Mouse (Mus musculus) midbrain, embryonic 14.5 days (tissue): Measurements from ENCODE around the gene Tm7sf3. TPM values are rescaled to one million over a fixed set of nuclear protein-coding genes. Genes with fewer than 3 reads are reported as not detected.

Experiments used
- ATAC-seq: fragments of 200-750 bp; cut with Nextera tagmentation; 2 replicates; pipeline ENCODE4 v1.8.0; 2017; ENCODE audit warnings: moderate number of reproducible peaks, moderate library complexity; ENCODE audit not compliant: low FRiP score, low TSS enrichment
- DNase-seq: peaks from one replicate; pipeline ENCODE4 v3.0.0-alpha.2; 2015
- H3K27ac ChIP-seq: fragments of 300-500 bp; sonication (generic); replicated peaks from 2 replicates; pipeline ENCODE4 v1.5.1; 2014; ENCODE audit warnings: mild to moderate bottlenecking, low read depth, low read length, moderate library complexity
- H3K27me3 ChIP-seq: fragments of 300-500 bp; sonication (generic); 2 replicates; pipeline ENCODE4 v1.6.1; 2014; ENCODE audit warnings: low read length, control low read depth, mixed read lengths; ENCODE audit not compliant: control insufficient read depth, insufficient read depth
- H3K36me3 ChIP-seq: fragments of 300-500 bp; sonication (generic); 2 replicates; pipeline ENCODE4 v1.6.1; 2014; ENCODE audit warnings: low read length, control low read depth; ENCODE audit not compliant: control insufficient read depth, insufficient read depth
- H3K4me1 ChIP-seq: fragments of 300-500 bp; sonication (generic); 2 replicates; pipeline ENCODE4 v1.6.1; 2014; ENCODE audit warnings: mild to moderate bottlenecking, antibody characterized with exemption, low read length, control low read depth; ENCODE audit not compliant: control insufficient read depth, insufficient read depth
- H3K4me2 ChIP-seq: fragments of 300-500 bp; sonication (generic); 2 replicates; pipeline ENCODE4 v1.6.1; 2014; ENCODE audit warnings: mild to moderate bottlenecking, low read length, moderate library complexity
- H3K4me3 ChIP-seq: fragments of 300-500 bp; sonication (generic); replicated peaks from 2 replicates; pipeline ENCODE4 v1.5.1; 2014; ENCODE audit warnings: low read depth, low read length
- H3K9ac ChIP-seq: fragments of 300-500 bp; sonication (generic); replicated peaks from 2 replicates; pipeline ENCODE4 v1.6.1; 2014; ENCODE audit warnings: mild to moderate bottlenecking, low read length, moderate library complexity
- H3K9me3 ChIP-seq: fragments of 300-500 bp; sonication (generic); 2 replicates; pipeline ENCODE4 v1.6.1; 2016; ENCODE audit warnings: low read length, control low read depth, mixed read lengths; ENCODE audit not compliant: control insufficient read depth
- WGBS: fragments of 180-500 bp; shearing (Covaris S2); extraction: QIAGEN DNeasy Blood & Tissue Kit; methylation state at CpG from one replicate; pipeline ENCODE4 v1.1.7; 2014; 5-methylcytosine and 5-hydroxymethylcytosine counted together
- polyA plus RNA-seq: library from polyadenylated mRNA; unstranded; fragments of >200 nt; fragmentation: Nextera tagmentation; extraction: Ambion mirVana; gene quantifications from 2 replicates; pipeline ENCODE4 v1.2.1, GENCODE M21; 2014

The Tm7sf3 gene
- polyA plus RNA-seq, 1 experiment from 2014 or later = 31.6 TPM

DNA sequence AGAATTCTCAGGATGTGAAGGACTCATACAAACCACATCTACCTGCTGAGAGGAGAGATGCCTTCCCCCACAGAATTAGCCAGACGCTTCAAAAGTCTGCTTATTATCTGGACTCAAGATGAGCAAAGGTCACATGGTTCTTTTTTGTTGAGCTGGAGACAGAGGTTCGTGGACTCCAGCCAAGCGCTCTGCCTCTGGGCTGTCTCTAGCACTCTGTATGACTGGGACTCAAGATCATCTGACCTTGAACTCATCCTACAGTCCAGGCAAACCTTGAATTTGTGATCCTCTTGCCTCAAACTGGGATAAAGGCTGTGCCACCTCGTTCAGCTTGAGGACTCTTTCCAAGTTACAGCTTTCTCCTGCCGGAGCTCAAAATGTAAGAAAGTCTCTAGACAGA lies 21.5 kb upstream of the Tm7sf3 start:
- no peak overlapping the region for H3K4me3 ChIP-seq
- no peak overlapping the region for H3K27ac ChIP-seq
- H3K9ac ChIP-seq = no peak overlapping the region
- no peaks in the 10 kb centered on the region for H3K36me3 ChIP-seq
- DNase-seq (no peak), ATAC-seq (no peak)
- no peaks in the 10 kb centered on the region for H3K27me3 ChIP-seq
- WGBS = 60% methylated on average over 5 of the region's 5 CpGs
- H3K9me3 ChIP-seq = no peaks in the 10 kb centered on the region
- no peaks in the 10 kb centered on the region for H3K4me1 ChIP-seq
- no peak overlapping the region for H3K4me2 ChIP-seq

DNA sequence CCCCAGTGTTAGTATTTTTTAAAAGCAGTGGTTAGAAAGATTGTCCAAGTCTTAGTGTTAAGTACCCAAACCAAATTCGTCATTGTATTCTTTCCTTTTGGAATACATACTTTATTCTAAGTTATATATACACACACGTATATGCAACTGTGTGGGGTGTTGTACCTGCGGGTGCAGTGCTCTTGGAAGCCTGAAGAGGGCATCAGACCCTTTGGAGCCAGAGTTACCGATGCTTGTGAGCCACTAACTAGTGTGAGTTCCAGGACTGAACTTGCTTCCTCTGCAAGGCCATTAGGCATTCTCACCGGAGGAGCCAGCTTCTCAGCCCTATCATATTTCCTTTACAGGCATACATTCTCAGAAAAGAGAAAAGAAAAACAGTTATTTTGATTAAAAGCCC lies 20.1 kb upstream of the Tm7sf3 start:
- H3K27me3 ChIP-seq = no peaks in the 10 kb centered on the region
- WGBS = 31% methylated on average over 5 of the region's 5 CpGs
- H3K4me3 ChIP-seq = no peak overlapping the region
- ATAC-seq (no peak), DNase-seq (peak; percentile 51)
- no peak overlapping the region for H3K9ac ChIP-seq
- no peaks in the 10 kb centered on the region for H3K4me1 ChIP-seq
- no peak overlapping the region for H3K27ac ChIP-seq
- no peak overlapping the region for H3K4me2 ChIP-seq
- H3K9me3 ChIP-seq = no peaks in the 10 kb centered on the region
- no peaks in the 10 kb centered on the region for H3K36me3 ChIP-seq

- no peak overlapping the region for H3K4me2 ChIP-seq
- no peak overlapping the region for H3K4me3 ChIP-seq
- 84% methylated on average over 5 of the region's 5 CpGs for WGBS
- no peaks in the 10 kb centered on the region for H3K36me3 ChIP-seq
- ATAC-seq = no peak
- H3K4me1 ChIP-seq = no peaks in the 10 kb centered on the region
- H3K27me3 ChIP-seq = no peaks in the 10 kb centered on the region
- no peak overlapping the region for H3K27ac ChIP-seq
- H3K9ac ChIP-seq = no peak overlapping the region
- H3K9me3 ChIP-seq = no peaks in the 10 kb centered on the region
- DNase-seq = no peak
These were observed 19.0 kb upstream of the Tm7sf3 start for GRCm38 (mm10) chr6:146661655-146662054.

GRCm38 (mm10) chr6:146660591-146660990 lies 18.0 kb upstream of the Tm7sf3 start:
- peak; percentile 56 for DNase-seq
- H3K4me2 ChIP-seq = no peak overlapping the region
- H3K27ac ChIP-seq = no peak overlapping the region
- H3K4me3 ChIP-seq = no peak overlapping the region
- no peak for ATAC-seq
- no peaks in the 10 kb centered on the region for H3K4me1 ChIP-seq
- H3K27me3 ChIP-seq = no peaks in the 10 kb centered on the region
- no peaks in the 10 kb centered on the region for H3K36me3 ChIP-seq
- no peaks in the 10 kb centered on the region for H3K9me3 ChIP-seq
- H3K9ac ChIP-seq = no peak overlapping the region
- WGBS = 72% methylated on average over 2 of the region's 2 CpGs

- Histone ChIP-seq H3K27ac (no peak overlapping the region), H3K27me3 (no peaks in the 10 kb centered on the region), H3K4me2 (no peak overlapping the region), H3K9ac (no peak overlapping the region), H3K4me1 (no peaks in the 10 kb centered on the region), H3K4me3 (no peak overlapping the region), H3K36me3 (peaks cover 14% of the 10 kb centered on the region), H3K9me3 (no peaks in the 10 kb centered on the region)
- DNase-seq (no peak), ATAC-seq (no peak)
- WGBS = 90% methylated on average over 3 of the region's 3 CpGs
These were observed 10.6 kb upstream of the Tm7sf3 start for GRCm38 (mm10) chr6:146653197-146653596.

GRCm38 (mm10) chr6:146651431-146651830 lies 8.8 kb upstream of the Tm7sf3 start:
- Histone ChIP-seq H3K9ac (no peak overlapping the region), H3K27ac (no peak overlapping the region), H3K36me3 (peaks cover 14% of the 10 kb centered on the region), H3K4me1 (no peaks in the 10 kb centered on the region), H3K27me3 (no peaks in the 10 kb centered on the region), H3K9me3 (no peaks in the 10 kb centered on the region), H3K4me3 (no peak overlapping the region), H3K4me2 (no peak overlapping the region)
- no peak for DNase-seq
- no peak for ATAC-seq

- H3K9ac ChIP-seq = no peak overlapping the region
- H3K9me3 ChIP-seq = no peaks in the 10 kb centered on the region
- no peaks in the 10 kb centered on the region for H3K27me3 ChIP-seq
- WGBS = 90% methylated on average over 2 of the region's 2 CpGs
- H3K27ac ChIP-seq = no peak overlapping the region
- no peaks in the 10 kb centered on the region for H3K4me1 ChIP-seq
- peaks cover 14% of the 10 kb centered on the region for H3K36me3 ChIP-seq
- no peak overlapping the region for H3K4me3 ChIP-seq
- no peak for ATAC-seq
- no peak overlapping the region for H3K4me2 ChIP-seq
- DNase-seq = no peak
These were observed 7.4 kb upstream of the Tm7sf3 start for GRCm38 (mm10) chr6:146650013-146650412.

GRCm38 (mm10) chr6:146643184-146643570 lies 553 bp upstream of the Tm7sf3 start:
- 45% methylated on average over 11 of the region's 11 CpGs for WGBS
- Histone ChIP-seq H3K27me3 (no peaks in the 10 kb centered on the region), H3K9ac (peak overlapping the region; percentile 71), H3K9me3 (no peaks in the 10 kb centered on the region), H3K4me2 (peak overlapping the region; percentile 82), H3K36me3 (no peaks in the 10 kb centered on the region), H3K4me1 (peaks cover 8% of the 10 kb centered on the region), H3K4me3 (peak overlapping the region; percentile 84), H3K27ac (no peak overlapping the region)
- ATAC-seq = no peak
- no peak for DNase-seq

DNA sequence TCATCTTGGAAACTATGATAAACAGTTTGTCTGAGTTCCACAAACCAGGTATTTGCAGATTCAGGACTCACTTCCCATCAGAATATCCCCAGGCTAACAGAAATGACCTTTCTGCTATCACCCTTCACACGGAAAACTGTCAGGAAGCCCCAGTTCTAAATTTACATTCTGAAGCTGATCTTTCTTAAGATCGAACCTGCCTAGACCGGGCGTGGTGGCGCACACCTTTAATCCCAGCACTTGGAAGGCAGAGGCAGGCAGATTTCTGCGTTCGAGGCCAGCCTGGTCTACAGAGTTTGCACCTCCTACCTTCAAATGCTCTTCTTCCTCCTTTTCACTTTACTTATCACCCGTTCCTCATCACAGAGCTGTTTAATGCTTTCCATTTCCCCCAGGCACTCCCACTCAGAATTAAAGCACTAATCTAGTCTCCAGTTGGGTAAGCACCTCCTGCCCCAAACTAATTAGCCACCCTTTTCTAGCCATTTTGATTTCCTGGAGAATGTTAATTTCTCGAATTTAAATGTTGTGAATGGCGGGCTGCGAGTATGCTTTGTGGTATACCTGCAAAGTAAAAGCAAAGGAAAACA lies 908 bp downstream of the Tm7sf3 start:
- H3K27ac ChIP-seq = peak overlapping the region; percentile 55; the same call in 1 of the 2 replicates
- H3K4me2 ChIP-seq = peak overlapping the region; percentile 60
- ATAC-seq = 0 out of 2 replicates have a peak, but pooled peaks have one; percentile 2
- no peaks in the 10 kb centered on the region for H3K27me3 ChIP-seq
- H3K4me3 ChIP-seq = peak overlapping the region; percentile 84
- DNase-seq = no peak
- 70% methylated on average over 11 of the region's 11 CpGs for WGBS
- peak overlapping the region; percentile 47 for H3K9ac ChIP-seq
- H3K36me3 ChIP-seq = no peaks in the 10 kb centered on the region
- peaks cover 8% of the 10 kb centered on the region for H3K4me1 ChIP-seq
- H3K9me3 ChIP-seq = no peaks in the 10 kb centered on the region
